Mouse (Mus musculus): Measurements from ENCODE around the gene Parp6.

DNA sequence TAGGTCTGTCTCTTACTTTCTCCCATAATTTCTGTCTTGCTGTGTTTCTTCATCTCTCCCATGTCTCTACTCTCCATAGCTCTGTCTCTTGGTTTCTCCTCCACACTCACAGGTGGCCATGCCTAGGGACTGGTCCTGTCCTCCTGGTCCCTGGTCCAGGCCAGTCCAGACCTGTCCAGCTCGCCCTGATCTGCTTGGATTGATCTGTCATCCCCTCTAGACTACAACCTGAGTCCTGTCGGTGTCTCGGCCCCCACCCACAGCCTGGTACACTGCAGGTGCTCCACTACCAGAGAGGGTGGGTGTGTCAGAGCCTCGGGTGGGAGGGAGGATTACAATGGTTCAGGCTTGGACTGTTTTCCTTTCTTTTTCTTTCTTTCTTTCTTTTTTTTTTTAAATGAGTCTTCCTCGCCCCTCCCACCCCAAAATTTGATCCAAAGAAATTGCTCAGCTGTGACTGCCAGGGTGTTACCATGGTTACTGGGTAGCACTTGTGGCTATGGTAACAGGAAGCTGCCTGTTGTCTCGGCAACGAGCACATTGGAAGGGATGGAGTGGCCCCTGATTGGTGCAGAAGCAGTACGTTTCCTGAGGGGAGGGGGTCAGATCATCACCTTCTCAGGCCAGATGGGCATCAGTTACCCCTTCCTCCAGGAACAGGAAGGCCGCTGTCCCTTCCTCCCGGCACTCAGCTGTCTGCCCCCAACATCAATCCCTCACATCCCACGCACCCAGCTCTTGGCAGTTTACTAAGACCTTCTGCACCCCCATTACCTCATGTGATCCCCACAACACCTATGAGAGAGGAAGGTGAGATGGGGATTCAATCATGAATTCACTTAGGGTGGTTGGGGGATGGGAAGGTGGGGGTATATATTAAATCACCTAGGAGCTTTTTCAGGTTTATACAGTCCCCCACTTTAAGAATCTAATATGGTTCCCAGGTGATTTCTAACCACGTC is 28.1 kb upstream of the Parp6 start:
- TF ChIP-seq EP300 (IDR thresholded peaks at IDR 0.05; ENCODE audit: insufficient read depth, low read depth, low read length) (no peak), CTCF (IDR thresholded peaks at IDR 0.05; ENCODE audit: low read depth, low read length) (no peak), POLR2A (IDR thresholded peaks at IDR 0.05; ENCODE audit: insufficient read depth, low read length) (no peak)

Data from ES-Bruce4 (cell line).